Mouse (Mus musculus) stomach, postnatal 0 days (tissue): Measurements from ENCODE around the gene Glrx3.

ENCODE experiments used
- CTCF ChIP-seq: IDR thresholded peaks from 2 replicates; pipeline ENCODE4 v1.5.1; 2016; ENCODE audit warnings: antibody characterized with exemption, low read depth, mild to moderate bottlenecking, moderate library complexity
- EP300 ChIP-seq: optimal IDR thresholded peaks from 2 replicates; pipeline ENCODE3; 2016; ENCODE audit warnings: antibody characterized with exemption

DNA sequence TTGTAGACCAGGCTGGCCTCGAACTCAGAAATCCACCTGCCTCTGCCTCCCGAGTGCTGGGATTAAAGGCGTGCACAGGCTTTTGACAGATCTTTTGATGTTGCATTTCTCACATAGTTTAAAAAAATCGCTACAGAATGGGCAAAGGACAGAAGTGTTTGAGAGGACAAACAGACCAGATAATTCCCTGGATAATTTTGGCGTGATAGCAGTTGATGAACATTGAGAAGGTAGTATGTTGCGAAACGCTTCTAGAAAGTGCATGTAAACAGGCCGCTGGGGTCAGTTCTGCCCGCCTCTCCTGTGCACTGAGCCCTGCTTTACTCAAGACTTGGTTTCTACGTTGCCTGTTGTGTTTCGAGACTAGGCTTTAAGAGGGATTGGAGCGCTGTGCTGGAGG, 7.9 kb downstream of the Glrx3 start:
- TF ChIP-seq CTCF (no peak), EP300 (no peak)
